Mouse (Mus musculus): ENCODE measurements around the gene Sult6b1.

- TF ChIP-seq POLR2A (IDR thresholded peaks at IDR 0.05; ENCODE audit: low read depth, low read length) (no peak), CTCF (IDR thresholded peaks at IDR 0.05; ENCODE audit: extremely low read depth, insufficient read length, insufficient replicate concordance, low read depth, low read length) (no peak)
These were observed 30.5 kb upstream of the Sult6b1 start for GRCm38 (mm10) chr17:78937229-78937853.

All from small intestine, adult 2 months (tissue).